Mouse (Mus musculus): Measurements from ENCODE around the gene Sel1l3. TPM values are rescaled to one million over a fixed set of nuclear protein-coding genes. Genes with fewer than 3 reads are reported as not detected.

Gene Sel1l3
- polyA plus RNA-seq, 1 experiment from 2014 or later, result 1.5 TPM

DNA sequence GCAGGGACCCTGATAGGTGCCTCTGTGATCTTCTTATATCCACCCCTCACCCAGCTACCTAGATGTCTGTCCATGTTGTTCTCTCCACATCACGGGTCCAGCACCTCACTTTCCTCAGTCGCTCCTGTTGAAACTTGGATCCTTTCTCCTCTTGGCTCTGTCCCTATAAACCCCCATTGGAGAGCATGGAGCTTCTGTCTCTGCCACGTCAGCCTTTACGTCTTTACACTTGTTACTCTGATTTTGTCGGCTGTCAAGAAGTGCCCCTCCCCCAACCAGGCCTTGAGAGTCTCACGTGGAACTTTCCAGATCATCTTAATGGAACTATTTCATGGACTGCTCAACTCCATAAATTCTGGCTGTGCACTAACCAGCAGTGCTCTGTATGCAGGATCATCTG lies 2.5 kb downstream of the Sel1l3 start:
- H3K27ac ChIP-seq (replicated peaks), result no peak overlapping the region
- no peak overlapping the region for H3K4me3 ChIP-seq
- H3K9me3 ChIP-seq, result no peaks in the 10 kb centered on the region
- H3K36me3 ChIP-seq (replicated peaks), result no peaks in the 10 kb centered on the region
- WGBS, result 61% methylated on average over 6 of the region's 6 CpGs
- no peak for DNase-seq (ENCODE audit: low spot score)
- H3K4me1 ChIP-seq, result peaks cover 36% of the 10 kb centered on the region
- peaks cover 67% of the 10 kb centered on the region for H3K27me3 ChIP-seq (replicated peaks; ENCODE audit: low read depth, poor library complexity, severe bottlenecking)

DNA sequence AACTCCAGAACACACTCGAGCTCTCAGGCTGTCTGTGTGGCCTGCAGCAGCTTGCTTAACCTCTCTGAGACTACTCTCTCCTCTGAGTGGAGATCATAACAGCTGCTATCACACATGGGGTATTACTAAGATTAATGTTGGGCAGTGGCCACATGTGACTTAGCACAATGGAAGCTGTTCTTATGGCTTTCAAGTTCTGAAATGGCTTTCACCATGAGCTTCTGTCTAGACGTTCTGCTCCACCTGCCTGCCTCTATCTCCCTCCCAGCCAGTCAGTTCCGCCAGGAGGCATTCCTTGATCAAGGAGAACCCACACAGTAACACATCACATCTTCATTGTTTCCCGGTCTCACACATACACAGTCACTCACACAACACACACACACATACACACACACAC lies 3.2 kb downstream of the Sel1l3 start:
- peaks cover 36% of the 10 kb centered on the region for H3K4me1 ChIP-seq
- H3K9me3 ChIP-seq, result no peaks in the 10 kb centered on the region
- H3K27me3 ChIP-seq (replicated peaks; ENCODE audit: low read depth, poor library complexity, severe bottlenecking), result peaks cover 59% of the 10 kb centered on the region
- H3K36me3 ChIP-seq (replicated peaks), result no peaks in the 10 kb centered on the region
- H3K27ac ChIP-seq (replicated peaks), result no peak overlapping the region
- no peak overlapping the region for H3K4me3 ChIP-seq
- 76% methylated on average over 4 of the region's 4 CpGs for WGBS
- DNase-seq (ENCODE audit: low spot score), result no peak

DNA sequence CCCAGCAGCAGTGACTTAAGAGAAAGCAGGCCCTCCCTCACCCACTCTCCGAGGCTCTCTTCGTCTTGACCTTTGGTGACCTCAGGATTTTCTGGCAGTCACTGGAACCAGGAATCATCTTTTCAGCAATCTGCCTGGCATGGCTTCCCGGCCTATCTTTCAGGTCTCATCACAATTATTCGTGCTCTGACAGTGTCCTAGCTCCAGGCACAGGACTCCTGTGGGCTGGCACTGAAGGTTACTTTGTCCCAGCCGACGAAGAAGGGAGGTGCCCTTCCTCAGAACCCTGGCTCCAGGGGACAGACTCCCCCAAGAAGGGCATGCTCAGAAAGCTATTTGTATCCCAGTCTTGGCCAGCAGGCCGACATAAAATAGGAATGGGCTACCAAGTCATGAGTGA lies 4.0 kb downstream of the Sel1l3 start:
- no peak for DNase-seq (ENCODE audit: low spot score)
- H3K4me1 ChIP-seq, result peaks cover 34% of the 10 kb centered on the region
- H3K9me3 ChIP-seq, result no peaks in the 10 kb centered on the region
- no peak overlapping the region for H3K4me3 ChIP-seq
- no peak overlapping the region for H3K27ac ChIP-seq (replicated peaks)
- 31% methylated on average over 7 of the region's 7 CpGs for WGBS
- peaks cover 52% of the 10 kb centered on the region for H3K27me3 ChIP-seq (replicated peaks; ENCODE audit: low read depth, poor library complexity, severe bottlenecking)
- no peaks in the 10 kb centered on the region for H3K36me3 ChIP-seq (replicated peaks)

DNA sequence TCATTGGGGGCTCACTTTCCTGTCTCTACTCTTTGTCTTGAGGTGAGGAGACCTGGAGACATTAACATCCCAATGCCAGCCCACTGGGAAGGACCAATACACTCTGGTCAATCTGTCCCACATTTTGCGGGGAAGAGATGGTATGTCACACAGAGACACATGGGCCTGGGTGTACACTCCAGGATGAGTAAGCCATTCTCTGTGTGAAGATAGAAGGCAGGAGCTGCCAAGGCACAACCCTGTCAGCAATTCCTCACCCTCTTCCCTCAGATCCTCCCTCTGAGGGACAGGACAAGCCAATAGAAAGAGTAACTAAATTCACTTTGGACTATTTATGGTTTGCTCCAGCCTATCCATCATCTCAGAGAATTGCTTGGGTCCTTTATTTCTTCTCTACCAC lies 5.0 kb downstream of the Sel1l3 start:
- 85% methylated on average over 1 of the region's 1 CpGs for WGBS
- no peak overlapping the region for H3K4me3 ChIP-seq
- no peak for DNase-seq (ENCODE audit: low spot score)

DNA sequence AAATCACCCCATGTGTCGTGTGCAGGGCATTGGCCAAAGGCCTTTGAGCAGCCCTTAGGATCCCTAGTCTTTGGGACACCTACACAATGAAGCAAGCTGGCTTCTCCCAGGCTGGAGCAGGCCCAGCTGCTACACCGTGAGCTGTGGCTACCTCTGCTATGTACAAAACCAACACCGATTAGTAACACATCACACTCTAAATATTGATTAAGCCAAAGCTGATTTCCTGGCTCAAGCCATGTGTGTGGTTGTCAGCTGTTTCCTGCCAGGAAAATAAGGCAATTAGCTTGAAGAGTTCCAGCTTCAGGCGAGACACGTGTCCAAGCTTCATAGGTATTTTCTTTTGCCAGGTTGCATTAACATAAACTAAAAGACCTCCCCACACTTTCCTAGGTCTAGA lies 7.2 kb downstream of the Sel1l3 start:
- Histone ChIP-seq H3K27me3 (replicated peaks; ENCODE audit: low read depth, poor library complexity, severe bottlenecking) (peaks cover 21% of the 10 kb centered on the region), H3K4me1 (peaks cover 13% of the 10 kb centered on the region), H3K4me3 (no peak overlapping the region), H3K27ac (replicated peaks) (no peak overlapping the region), H3K36me3 (replicated peaks) (no peaks in the 10 kb centered on the region), H3K9me3 (no peaks in the 10 kb centered on the region)
- WGBS, result 66% methylated on average over 5 of the region's 5 CpGs
- DNase-seq (ENCODE audit: low spot score), result no peak

More for the DNA sequence above, 5.0 kb downstream of the Sel1l3 start:
- H3K27me3 ChIP-seq (replicated peaks; ENCODE audit: low read depth, poor library complexity, severe bottlenecking), result peaks cover 42% of the 10 kb centered on the region
- H3K36me3 ChIP-seq (replicated peaks), result no peaks in the 10 kb centered on the region
- H3K9me3 ChIP-seq, result no peaks in the 10 kb centered on the region
- no peak overlapping the region for H3K27ac ChIP-seq (replicated peaks)
- H3K4me1 ChIP-seq, result peaks cover 28% of the 10 kb centered on the region

DNA sequence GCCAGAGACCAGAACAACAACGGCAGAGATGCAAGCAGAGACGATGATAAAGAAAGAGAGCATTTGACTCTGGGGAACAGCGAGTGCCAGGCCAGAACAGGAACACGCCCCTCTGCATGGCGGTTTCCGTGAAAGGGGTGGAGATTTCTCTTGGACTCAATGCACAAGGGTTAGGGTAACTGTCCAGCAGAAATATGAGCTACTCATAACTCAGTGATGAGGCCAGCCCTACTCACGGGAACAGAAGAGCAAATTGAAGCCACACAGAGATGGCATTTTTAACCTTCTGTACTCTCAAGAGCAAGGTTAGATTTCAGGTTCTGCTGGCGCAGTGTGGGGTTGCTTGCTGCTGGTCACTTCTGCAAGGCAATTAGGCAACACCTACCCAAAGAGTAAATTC lies 11.0 kb downstream of the Sel1l3 start:
- DNase-seq (ENCODE audit: low spot score), result no peak
- Histone ChIP-seq H3K36me3 (replicated peaks) (no peaks in the 10 kb centered on the region), H3K27ac (replicated peaks) (no peak overlapping the region), H3K4me3 (no peak overlapping the region), H3K27me3 (replicated peaks; ENCODE audit: low read depth, poor library complexity, severe bottlenecking) (no peaks in the 10 kb centered on the region), H3K4me1 (peaks cover 5% of the 10 kb centered on the region; the same call in 1 of the 2 replicates), H3K9me3 (no peaks in the 10 kb centered on the region)
- WGBS, result 80% methylated on average over 8 of the region's 8 CpGs

DNA sequence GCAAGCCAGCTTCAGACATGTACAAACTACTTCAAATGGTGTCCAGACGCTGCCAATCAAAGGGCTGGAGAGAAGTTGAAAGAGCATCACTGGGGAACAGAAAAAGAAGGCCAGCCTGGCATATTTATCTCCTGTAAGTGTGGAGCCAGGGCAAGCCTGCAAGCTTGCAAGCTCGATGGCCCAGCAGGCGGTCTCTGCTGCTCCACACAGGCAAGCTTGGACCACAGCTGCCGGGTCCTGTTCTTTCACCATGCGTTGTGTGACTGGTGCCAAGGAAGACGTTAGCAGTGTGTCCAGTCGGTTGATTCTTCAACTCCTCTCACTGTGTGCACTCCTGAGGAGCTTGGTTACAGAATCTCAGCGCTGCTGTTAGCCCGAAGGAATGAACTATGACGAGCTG lies 12.9 kb downstream of the Sel1l3 start:
- H3K4me3 ChIP-seq, result no peak overlapping the region
- no peak for DNase-seq (ENCODE audit: low spot score)
- H3K9me3 ChIP-seq, result no peaks in the 10 kb centered on the region
- H3K4me1 ChIP-seq, result no peaks in the 10 kb centered on the region
- H3K27me3 ChIP-seq (replicated peaks; ENCODE audit: low read depth, poor library complexity, severe bottlenecking), result no peaks in the 10 kb centered on the region
- H3K27ac ChIP-seq (replicated peaks), result no peak overlapping the region
- WGBS, result 85% methylated on average over 10 of the region's 10 CpGs
- H3K36me3 ChIP-seq (replicated peaks), result no peaks in the 10 kb centered on the region

DNA sequence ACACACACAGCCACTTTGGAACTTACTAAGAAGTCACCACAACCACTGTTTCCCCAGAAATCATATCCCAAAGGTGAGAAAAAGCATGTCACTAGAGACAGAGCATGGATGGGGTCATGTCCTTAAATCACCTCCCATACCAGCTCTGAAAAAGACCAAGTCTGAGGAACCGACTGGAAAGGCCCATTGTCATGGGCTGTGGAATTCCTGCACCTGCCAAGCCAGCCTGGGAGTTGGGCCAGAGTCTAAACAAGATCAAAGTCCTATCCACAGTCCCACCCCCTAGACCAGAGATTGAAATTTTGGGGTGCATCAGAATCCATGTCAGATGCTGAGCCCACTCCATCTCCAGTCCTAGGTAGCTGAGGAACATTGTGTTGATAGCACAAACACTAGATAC lies 15.3 kb downstream of the Sel1l3 start:
- WGBS, result 80% methylated on average over 1 of the region's 1 CpGs
- no peak for DNase-seq (ENCODE audit: low spot score)
- no peaks in the 10 kb centered on the region for H3K4me1 ChIP-seq
- no peak overlapping the region for H3K27ac ChIP-seq (replicated peaks)
- no peaks in the 10 kb centered on the region for H3K36me3 ChIP-seq (replicated peaks)
- no peak overlapping the region for H3K4me3 ChIP-seq
- H3K27me3 ChIP-seq (replicated peaks; ENCODE audit: low read depth, poor library complexity, severe bottlenecking), result no peaks in the 10 kb centered on the region
- H3K9me3 ChIP-seq, result no peaks in the 10 kb centered on the region

DNA sequence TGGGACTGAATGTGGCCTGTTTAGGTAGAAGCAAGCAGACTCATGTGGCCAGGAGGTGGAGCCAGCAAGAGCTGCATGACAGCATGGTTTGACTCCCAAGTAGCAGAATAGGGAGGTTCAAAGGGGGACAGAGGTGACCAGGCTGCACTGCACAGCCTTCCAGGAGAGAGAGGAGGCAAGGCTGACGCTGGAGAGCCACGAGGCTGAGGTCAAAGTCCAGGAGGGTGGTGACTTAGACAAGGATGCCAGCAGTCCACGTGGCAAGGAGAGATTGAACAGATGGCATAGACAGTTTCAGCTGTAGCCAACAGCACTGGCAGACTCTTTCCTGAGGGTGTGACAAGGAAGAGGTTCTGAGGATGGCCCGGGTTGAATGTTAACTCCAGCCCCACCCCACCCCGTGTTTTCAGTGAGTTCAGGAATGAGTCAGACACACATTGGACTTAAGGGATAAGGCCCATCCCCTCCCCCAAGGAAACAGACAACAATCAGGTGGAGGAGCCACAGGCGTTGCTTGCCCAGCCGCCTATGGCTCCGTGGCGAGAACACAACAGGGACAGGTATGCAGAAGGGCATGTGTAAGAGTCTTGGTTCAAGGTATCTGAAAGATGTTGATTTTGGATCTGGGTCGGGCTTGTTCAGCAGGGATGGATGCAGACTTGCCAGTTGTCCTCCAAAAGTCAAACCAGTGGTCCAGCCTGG lies 17.2 kb downstream of the Sel1l3 start:
- H3K4me3 ChIP-seq, result no peak overlapping the region
- 74% methylated on average over 10 of the region's 10 CpGs for WGBS
- DNase-seq (ENCODE audit: low spot score), result no peak
- no peaks in the 10 kb centered on the region for H3K27me3 ChIP-seq (replicated peaks; ENCODE audit: low read depth, poor library complexity, severe bottlenecking)
- H3K36me3 ChIP-seq (replicated peaks), result no peaks in the 10 kb centered on the region
- no peak overlapping the region for H3K27ac ChIP-seq (replicated peaks)
- H3K4me1 ChIP-seq, result no peaks in the 10 kb centered on the region
- H3K9me3 ChIP-seq, result no peaks in the 10 kb centered on the region

DNA sequence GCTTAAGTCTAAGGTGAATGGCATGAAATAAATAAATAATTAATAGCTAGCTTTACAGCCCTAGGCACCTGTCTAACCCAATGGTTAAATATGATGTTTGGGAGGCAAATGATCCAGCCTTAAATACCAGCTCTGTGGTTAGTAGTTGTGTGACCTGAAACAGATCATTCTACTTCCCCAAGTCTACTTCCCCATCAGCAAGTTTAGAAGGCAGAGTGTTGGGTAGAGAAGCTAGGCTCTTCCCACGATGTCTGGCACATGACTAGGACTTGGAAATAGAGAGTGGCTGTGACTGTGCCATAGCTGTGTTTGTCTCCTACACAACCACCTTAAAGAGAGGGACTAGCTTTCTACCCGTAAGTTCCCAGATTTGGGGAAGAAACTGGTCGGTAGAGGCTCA lies 18.9 kb downstream of the Sel1l3 start:
- Histone ChIP-seq H3K4me3 (no peak overlapping the region), H3K36me3 (replicated peaks) (no peaks in the 10 kb centered on the region), H3K9me3 (no peaks in the 10 kb centered on the region), H3K4me1 (no peaks in the 10 kb centered on the region), H3K27ac (replicated peaks) (no peak overlapping the region), H3K27me3 (replicated peaks; ENCODE audit: low read depth, poor library complexity, severe bottlenecking) (no peaks in the 10 kb centered on the region)
- no peak for DNase-seq (ENCODE audit: low spot score)
- 91% methylated on average over 3 of the region's 3 CpGs for WGBS

DNA sequence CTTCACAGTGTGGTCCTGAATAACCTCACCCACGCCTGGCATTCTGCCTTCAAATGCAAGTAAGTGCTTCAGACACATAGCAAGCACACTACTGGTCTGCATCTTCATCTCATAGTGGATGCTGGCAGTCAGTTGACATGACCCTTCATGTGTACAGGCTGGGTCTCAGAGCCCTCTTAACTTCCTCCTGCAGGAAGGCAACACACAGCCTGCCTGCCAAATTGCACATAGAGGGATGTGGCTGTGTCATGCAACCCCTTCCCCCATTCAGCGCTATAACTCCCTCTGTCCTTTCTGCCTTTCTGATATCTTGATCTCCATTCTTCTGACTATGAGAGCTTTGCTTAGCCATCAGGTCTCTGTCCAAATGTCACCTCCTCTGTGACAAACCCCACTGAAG lies 19.3 kb downstream of the Sel1l3 start:
- no peaks in the 10 kb centered on the region for H3K4me1 ChIP-seq
- no peaks in the 10 kb centered on the region for H3K27me3 ChIP-seq (replicated peaks; ENCODE audit: low read depth, poor library complexity, severe bottlenecking)
- WGBS, result 72% methylated on average over 2 of the region's 2 CpGs
- no peak overlapping the region for H3K27ac ChIP-seq (replicated peaks)
- no peaks in the 10 kb centered on the region for H3K9me3 ChIP-seq
- H3K4me3 ChIP-seq, result no peak overlapping the region
- H3K36me3 ChIP-seq (replicated peaks), result no peaks in the 10 kb centered on the region
- no peak for DNase-seq (ENCODE audit: low spot score)

DNA sequence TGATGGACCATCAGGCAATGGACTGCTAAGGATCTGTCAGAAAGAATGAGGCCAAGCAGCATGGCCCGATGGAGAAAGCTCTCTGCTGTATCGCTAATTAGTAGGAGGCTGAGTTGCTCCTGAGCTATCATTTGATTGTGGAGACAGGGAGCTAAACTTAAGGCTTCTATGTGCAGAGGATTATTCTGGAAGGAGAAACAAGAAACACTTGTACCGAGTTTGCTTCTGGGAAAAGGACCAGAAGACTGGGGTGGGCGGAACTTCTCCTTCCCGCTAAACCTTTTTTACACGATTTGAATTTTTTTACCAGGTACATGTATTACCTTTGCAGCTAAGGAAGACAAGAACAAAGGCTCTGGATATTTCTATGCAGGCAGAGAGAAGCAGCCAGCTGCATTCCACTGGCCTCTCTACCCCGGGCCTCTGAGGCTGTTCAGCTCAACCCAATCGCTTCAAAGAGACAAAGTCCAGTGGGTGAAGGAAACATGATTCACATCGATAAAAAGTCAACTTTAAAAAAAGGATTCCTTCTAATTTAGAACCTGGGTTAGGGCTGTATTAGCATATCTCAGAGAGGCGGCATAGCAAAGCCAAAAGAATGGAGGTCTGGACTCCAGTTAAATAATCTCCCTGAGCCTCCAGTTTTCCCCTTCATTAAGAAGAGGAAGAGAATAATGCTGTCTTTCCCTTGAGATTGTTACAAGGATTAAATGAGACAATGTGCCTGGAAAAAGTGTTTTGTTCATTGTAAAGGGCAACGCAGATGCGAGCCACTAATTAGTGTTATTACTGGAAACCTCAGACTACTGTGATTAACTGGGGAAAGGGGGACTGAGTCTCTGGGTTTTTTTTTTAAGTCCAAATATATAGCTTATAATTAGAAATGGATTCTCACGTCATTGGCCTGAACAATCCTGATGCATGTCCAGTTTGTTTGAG lies 20.4 kb downstream of the Sel1l3 start:
- Histone ChIP-seq H3K4me3 (no peak overlapping the region), H3K9me3 (no peaks in the 10 kb centered on the region), H3K27me3 (replicated peaks; ENCODE audit: low read depth, poor library complexity, severe bottlenecking) (no peaks in the 10 kb centered on the region), H3K27ac (replicated peaks) (no peak overlapping the region), H3K36me3 (replicated peaks) (no peaks in the 10 kb centered on the region), H3K4me1 (no peaks in the 10 kb centered on the region)
- 70% methylated on average over 13 of the region's 13 CpGs for WGBS
- DNase-seq (ENCODE audit: low spot score), result no peak

DNA sequence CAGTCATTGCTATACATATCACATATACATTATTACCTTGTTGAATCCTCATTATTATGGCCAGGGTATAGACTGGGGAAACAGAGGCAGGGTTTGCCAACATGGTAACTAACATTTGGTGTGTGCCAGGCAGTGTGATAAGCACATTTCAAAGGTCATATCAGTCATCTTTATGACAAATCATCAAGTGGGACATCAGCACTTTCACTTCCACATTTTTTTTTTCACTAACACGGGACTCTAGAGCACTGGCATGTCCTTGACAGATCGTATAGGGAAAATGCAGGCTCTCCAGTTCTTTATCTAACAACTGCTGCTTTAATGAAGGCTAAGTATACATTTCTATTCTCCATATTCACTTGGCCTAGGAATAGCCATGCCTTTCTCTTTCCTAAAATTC lies 25.1 kb downstream of the Sel1l3 start:
- Histone ChIP-seq H3K4me1 (no peaks in the 10 kb centered on the region), H3K27me3 (replicated peaks; ENCODE audit: low read depth, poor library complexity, severe bottlenecking) (no peaks in the 10 kb centered on the region), H3K9me3 (no peaks in the 10 kb centered on the region), H3K4me3 (no peak overlapping the region), H3K27ac (replicated peaks) (no peak overlapping the region), H3K36me3 (replicated peaks) (no peaks in the 10 kb centered on the region)
- DNase-seq (ENCODE audit: low spot score), result no peak
- WGBS, result 86% methylated on average over 2 of the region's 2 CpGs
